Comparison of ENCODE assay signal across 25 mouse cellular contexts in the genomic region with DNA sequence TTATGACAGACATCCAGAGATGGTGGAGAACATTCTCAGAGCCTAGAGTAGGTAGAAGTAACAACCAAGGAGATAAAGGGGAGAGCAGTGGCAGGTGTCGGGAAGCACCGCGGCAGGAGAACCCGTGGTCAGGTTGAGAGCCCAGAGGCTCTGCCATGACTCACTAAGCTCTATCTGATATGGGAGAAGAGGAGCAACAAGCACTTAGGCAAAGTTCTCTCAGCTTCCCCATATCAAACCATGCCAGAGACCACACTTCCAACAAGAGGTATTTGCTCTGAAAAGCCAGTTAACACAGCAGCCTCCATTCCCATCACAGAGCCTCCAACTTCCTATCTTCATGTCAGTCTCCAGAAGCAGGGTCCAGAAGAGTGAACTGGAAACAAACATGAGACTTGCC.
"Had no signal": no experiment of that assay in that cellular context is flagged by ENCODE, and none has a peak within 500 bp of the region (broad histone marks: within the 10 kb centered on the region; RNA-seq: fewer than 3 reads in every experiment).

No protein-coding gene starts in this region.

- H3K9me3 ChIP-seq: heart, embryonic 10.5 days; heart, embryonic 12.5 days; hindbrain, embryonic 10.5 days; hindbrain, embryonic 12.5 days; limb, embryonic 13.5 days; limb, embryonic 15.5 days; liver, embryonic 12.5 days had no signal

- H3K4me3 ChIP-seq: gastrocnemius, adult 2 months; heart, embryonic 10.5 days; heart, embryonic 12.5 days; hindbrain, embryonic 10.5 days; hindbrain, embryonic 12.5 days; layer of hippocampus, adult 2 months; limb, embryonic 13.5 days; limb, embryonic 15.5 days; liver, embryonic 12.5 days had no signal

- H3K9ac ChIP-seq: heart, embryonic 12.5 days; hindbrain, embryonic 12.5 days; hindbrain, embryonic 14.5 days; limb, embryonic 13.5 days; limb, embryonic 15.5 days; liver, embryonic 12.5 days; liver, embryonic 14.5 days had no signal

- H3K27me3 ChIP-seq: heart, embryonic 12.5 days; hindbrain, embryonic 12.5 days; limb, embryonic 13.5 days; limb, embryonic 15.5 days; liver, embryonic 12.5 days had no signal

- DNase-seq: gastrocnemius, adult 2 months; gastrocnemius, postnatal 10 days; gastrocnemius, postnatal 25 days; heart, adult 18-20 months; heart, postnatal 10 days; heart, postnatal 4 days; kidney, adult 11 months; kidney, adult 8-10 months; kidney, postnatal 10 days; kidney, postnatal 25 days; kidney, postnatal 4 days; layer of hippocampus, postnatal 36 days; left cerebral cortex, postnatal 4 days had no signal

- ATAC-seq: hindbrain, embryonic 16.5 days; intestine, embryonic 16.5 days; liver, embryonic 12.5 days had no signal

- H3K27ac ChIP-seq: gastrocnemius, adult 2 months; heart, embryonic 10.5 days; hindbrain, embryonic 10.5 days; hindbrain, embryonic 12.5 days; hindbrain, embryonic 14.5 days; layer of hippocampus, adult 2 months; limb, embryonic 13.5 days; limb, embryonic 15.5 days; liver, embryonic 12.5 days; liver, embryonic 14.5 days had no signal

- H3K4me1 ChIP-seq: heart, embryonic 12.5 days; hindbrain, embryonic 12.5 days; liver, embryonic 12.5 days had no signal
